Mouse (Mus musculus) intestine, embryonic 14.5 days (tissue): ENCODE data around the gene Gns. TPM values are rescaled to one million over a fixed set of nuclear protein-coding genes. Genes with fewer than 3 reads are reported as not detected.

ENCODE experiments used
- ATAC-seq: fragments of 200-750 bp; cut with Nextera tagmentation; replicated peaks from 2 replicates; pipeline ENCODE4 v1.8.0; 2017; ENCODE audit warnings: low read depth, moderate number of reproducible peaks, moderate TSS enrichment, moderate library complexity; ENCODE audit not compliant: low FRiP score, low TSS enrichment
- DNase-seq: peaks from one replicate; pipeline ENCODE4 v3.0.0-alpha.2; 2018; ENCODE audit warnings: low spot score
- H3K27ac ChIP-seq: fragments of 300-500 bp; sonication (generic); 2 replicates; pipeline ENCODE4 v1.5.1; 2014; ENCODE audit warnings: low read depth, mild to moderate bottlenecking, control low read depth
- H3K27me3 ChIP-seq: fragments of 300-500 bp; sonication (generic); replicated peaks from 2 replicates; pipeline ENCODE4 v1.6.1; 2014; ENCODE audit warnings: low read length, control low read depth; ENCODE audit not compliant: control insufficient read depth, insufficient read depth
- H3K36me3 ChIP-seq: fragments of 300-500 bp; sonication (generic); 2 replicates; pipeline ENCODE4 v1.6.1; 2014; ENCODE audit warnings: low read length, control low read depth; ENCODE audit not compliant: control insufficient read depth, insufficient read depth
- H3K4me1 ChIP-seq: fragments of 300-500 bp; sonication (generic); replicated peaks from 2 replicates; pipeline ENCODE4 v1.6.1; 2014; ENCODE audit warnings: low read length, control low read depth, mixed read lengths; ENCODE audit not compliant: control insufficient read depth, insufficient read depth
- H3K4me2 ChIP-seq: fragments of 300-500 bp; sonication (generic); 2 replicates; pipeline ENCODE4 v1.6.1; 2014; ENCODE audit warnings: low read length
- H3K4me3 ChIP-seq: fragments of 300-500 bp; sonication (generic); 2 replicates; pipeline ENCODE4 v1.5.1; 2014; ENCODE audit warnings: low read depth, low read length, control low read depth, mixed read lengths
- H3K9ac ChIP-seq: fragments of 300-500 bp; sonication (generic); 2 replicates; pipeline ENCODE4 v1.6.1; 2014; ENCODE audit warnings: mild to moderate bottlenecking, low read length
- H3K9me3 ChIP-seq: fragments of 300-500 bp; sonication (generic); 2 replicates; pipeline ENCODE4 v1.6.1; 2016; ENCODE audit warnings: low read length, control low read depth; ENCODE audit not compliant: control insufficient read depth
- WGBS: fragments of 180-500 bp; shearing (Covaris S2); extraction: QIAGEN DNeasy Blood & Tissue Kit; methylation state at CpG from one replicate; pipeline ENCODE4 v1.1.7; 2014; 5-methylcytosine and 5-hydroxymethylcytosine counted together
- polyA plus RNA-seq: library from polyadenylated mRNA; unstranded; fragments of >200 nt; fragmentation: Nextera tagmentation; extraction: Ambion mirVana; gene quantifications from 2 replicates; pipeline ENCODE4 v1.2.1, GENCODE M21; 2014

Gene Gns
- polyA plus RNA-seq, 1 experiment from 2014 or later = 47.8 TPM

DNA sequence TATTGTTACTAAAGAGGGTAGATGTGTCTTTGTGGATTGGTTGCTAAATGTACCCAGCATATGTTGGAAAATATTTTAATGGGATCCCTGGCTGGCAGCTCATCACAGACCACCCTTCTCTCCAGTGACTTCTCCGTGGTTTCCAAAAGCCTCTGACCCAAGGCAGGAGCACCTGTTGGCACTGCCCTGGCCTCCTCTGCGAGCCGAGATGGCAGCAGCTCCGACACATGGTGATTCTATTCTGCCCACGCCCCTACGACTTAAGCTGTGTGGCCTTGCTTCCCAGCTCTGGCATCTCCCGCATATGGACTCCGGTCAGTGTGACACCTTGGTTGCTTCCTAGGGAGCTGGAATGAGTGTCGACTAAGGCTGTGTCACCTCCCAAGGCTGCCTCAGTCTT, 38.2 kb downstream of the Gns start:
- Histone ChIP-seq H3K36me3 (no peaks in the 10 kb centered on the region), H3K27me3 (no peaks in the 10 kb centered on the region), H3K4me2 (no peak overlapping the region), H3K27ac (no peak overlapping the region), H3K9ac (no peak overlapping the region), H3K4me3 (no peak overlapping the region), H3K9me3 (no peaks in the 10 kb centered on the region), H3K4me1 (no peaks in the 10 kb centered on the region)
- no peak for ATAC-seq
- DNase-seq = no peak
- 65% methylated on average over 9 of the region's 9 CpGs for WGBS

DNA sequence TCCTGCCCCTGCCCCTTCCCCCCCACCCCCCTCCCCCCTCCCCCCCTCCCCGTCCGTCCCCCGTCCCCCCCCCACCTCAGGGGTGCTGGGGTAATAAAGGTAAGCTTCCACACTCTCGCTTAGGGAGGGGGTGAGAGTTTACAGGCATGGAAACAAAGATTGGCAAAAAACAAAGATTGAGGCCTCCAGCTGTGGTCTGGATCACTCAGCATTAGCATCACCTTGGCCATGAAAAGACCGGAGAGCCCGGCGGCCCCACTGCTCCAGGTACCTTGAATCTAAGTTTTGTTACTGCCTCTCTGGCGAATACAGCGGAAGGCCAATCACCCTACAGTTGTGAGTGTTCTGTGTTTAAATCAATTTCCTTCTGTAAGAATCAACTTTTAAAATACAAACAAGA, 39.1 kb downstream of the Gns start:
- no peak for ATAC-seq
- Histone ChIP-seq H3K4me3 (no peak overlapping the region), H3K27ac (no peak overlapping the region), H3K36me3 (no peaks in the 10 kb centered on the region), H3K9ac (no peak overlapping the region), H3K9me3 (no peaks in the 10 kb centered on the region), H3K4me1 (no peaks in the 10 kb centered on the region), H3K27me3 (no peaks in the 10 kb centered on the region), H3K4me2 (no peak overlapping the region)
- no peak for DNase-seq
- 60% methylated on average over 7 of the region's 9 CpGs for WGBS

GRCm38 (mm10) chr10:121409717-121410116, 44.8 kb downstream of the Gns start:
- 61% methylated on average over 7 of the region's 7 CpGs for WGBS
- no peak overlapping the region for H3K27ac ChIP-seq
- DNase-seq (peak; percentile 72), ATAC-seq (no peak)
- no peak overlapping the region for H3K9ac ChIP-seq
- no peaks in the 10 kb centered on the region for H3K9me3 ChIP-seq
- H3K36me3 ChIP-seq = peaks cover 28% of the 10 kb centered on the region
- no peak overlapping the region for H3K4me3 ChIP-seq
- no peaks in the 10 kb centered on the region for H3K27me3 ChIP-seq
- H3K4me2 ChIP-seq = no peak overlapping the region
- H3K4me1 ChIP-seq = 0 out of 2 replicates have a peak, but pooled peaks cover 2% of the 10 kb centered on the region

DNA sequence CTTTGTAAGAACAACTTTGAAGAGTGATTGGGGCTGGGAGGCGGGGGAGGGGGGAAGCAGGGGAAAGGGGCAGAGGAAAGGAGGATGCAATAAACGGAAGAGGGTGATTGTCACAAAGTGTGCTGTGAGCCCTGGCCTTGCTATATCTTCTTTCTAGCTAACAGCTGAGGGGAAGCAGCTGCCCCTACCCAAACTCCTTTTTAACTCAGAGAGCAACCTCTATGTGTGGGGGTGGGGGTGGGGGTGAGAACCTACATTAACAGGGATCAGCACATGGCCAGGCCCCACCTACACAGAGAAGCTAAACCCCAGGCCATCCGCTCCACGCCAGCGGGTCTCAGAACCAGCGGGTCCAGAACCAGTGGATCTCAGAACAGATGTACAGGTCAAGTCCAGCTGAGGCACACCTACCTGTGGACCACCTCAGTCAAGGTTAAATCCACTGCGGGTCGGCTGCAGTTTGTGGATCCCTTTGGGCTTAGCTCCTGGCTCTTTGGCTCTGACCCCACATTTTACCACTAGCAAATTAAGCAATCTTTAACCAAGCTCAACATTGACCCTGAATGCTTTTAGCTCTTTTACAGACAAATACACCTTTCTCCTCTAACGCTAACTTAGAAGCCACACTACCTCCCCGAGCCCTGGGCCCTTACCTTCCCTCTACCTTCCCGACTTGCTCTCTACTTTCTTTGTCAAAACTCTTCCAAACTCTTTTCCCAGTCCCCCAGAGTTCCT, 47.0 kb downstream of the Gns start:
- no peak for ATAC-seq
- Histone ChIP-seq H3K27ac (no peak overlapping the region), H3K36me3 (peaks cover 42% of the 10 kb centered on the region)

DNA sequence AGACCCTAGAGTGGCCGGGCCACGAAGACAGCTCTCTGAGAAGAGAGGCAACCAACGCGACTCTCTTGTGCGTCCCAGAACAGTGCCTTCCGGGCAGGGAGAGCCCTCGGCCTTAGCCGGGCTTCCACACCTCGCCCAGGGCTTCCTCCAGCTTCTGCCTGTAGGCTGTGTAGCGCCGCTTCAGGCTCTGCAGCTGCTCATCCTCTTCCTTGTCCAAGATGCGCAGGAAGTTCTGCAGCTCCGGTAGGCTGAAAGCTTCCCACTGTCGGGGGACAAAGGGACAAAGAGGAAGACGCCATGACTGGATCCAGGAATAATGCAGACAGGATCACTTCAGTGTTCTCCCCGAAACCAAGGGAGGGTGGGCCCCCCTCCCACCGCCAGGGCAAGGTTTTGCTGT, 47.9 kb downstream of the Gns start:
- H3K36me3 ChIP-seq = peaks cover 42% of the 10 kb centered on the region
- H3K4me3 ChIP-seq = no peak overlapping the region
- no peaks in the 10 kb centered on the region for H3K27me3 ChIP-seq
- DNase-seq (no peak), ATAC-seq (no peak)
- 83% methylated on average over 17 of the region's 17 CpGs for WGBS
- 0 out of 2 replicates have a peak, but pooled peaks cover 2% of the 10 kb centered on the region for H3K4me1 ChIP-seq
- H3K27ac ChIP-seq = no peak overlapping the region
- no peak overlapping the region for H3K4me2 ChIP-seq
- no peaks in the 10 kb centered on the region for H3K9me3 ChIP-seq
- no peak overlapping the region for H3K9ac ChIP-seq

More for the DNA sequence above, 47.0 kb downstream of the Gns start:
- no peak overlapping the region for H3K4me2 ChIP-seq
- H3K4me1 ChIP-seq = 0 out of 2 replicates have a peak, but pooled peaks cover 2% of the 10 kb centered on the region
- H3K4me3 ChIP-seq = no peak overlapping the region
- WGBS = 77% methylated on average over 11 of the region's 11 CpGs
- H3K9me3 ChIP-seq = no peaks in the 10 kb centered on the region
- H3K9ac ChIP-seq = no peak overlapping the region
- no peaks in the 10 kb centered on the region for H3K27me3 ChIP-seq
- no peak for DNase-seq

DNA sequence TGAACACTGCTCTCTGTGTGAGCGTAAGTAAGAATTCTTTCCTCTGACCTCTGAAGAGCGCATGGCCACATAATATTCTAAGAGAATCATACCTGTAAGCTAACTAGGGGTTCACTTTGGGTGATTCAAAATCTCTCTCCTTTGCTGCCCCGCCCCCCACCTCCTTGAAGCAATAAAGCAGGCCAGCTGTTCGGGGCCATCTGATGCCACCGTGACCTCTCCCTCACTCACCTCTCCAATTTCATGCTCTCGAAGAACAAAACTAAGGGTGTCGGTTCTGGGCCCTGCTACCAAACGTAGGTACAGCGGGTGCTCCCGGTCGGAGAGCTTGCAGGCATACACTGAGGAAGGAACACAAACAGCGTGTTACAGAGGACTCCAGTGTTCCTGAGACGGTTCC, 49.2 kb downstream of the Gns start:
- no peak overlapping the region for H3K4me3 ChIP-seq
- ATAC-seq (no peak), DNase-seq (no peak)
- no peak overlapping the region for H3K9ac ChIP-seq
- H3K36me3 ChIP-seq = peaks cover 42% of the 10 kb centered on the region
- H3K27ac ChIP-seq = no peak overlapping the region
- H3K27me3 ChIP-seq = no peaks in the 10 kb centered on the region
- no peak overlapping the region for H3K4me2 ChIP-seq
- 79% methylated on average over 13 of the region's 13 CpGs for WGBS
- no peaks in the 10 kb centered on the region for H3K9me3 ChIP-seq
- H3K4me1 ChIP-seq = peaks cover 6% of the 10 kb centered on the region; the same call in 1 of the 2 replicates

DNA sequence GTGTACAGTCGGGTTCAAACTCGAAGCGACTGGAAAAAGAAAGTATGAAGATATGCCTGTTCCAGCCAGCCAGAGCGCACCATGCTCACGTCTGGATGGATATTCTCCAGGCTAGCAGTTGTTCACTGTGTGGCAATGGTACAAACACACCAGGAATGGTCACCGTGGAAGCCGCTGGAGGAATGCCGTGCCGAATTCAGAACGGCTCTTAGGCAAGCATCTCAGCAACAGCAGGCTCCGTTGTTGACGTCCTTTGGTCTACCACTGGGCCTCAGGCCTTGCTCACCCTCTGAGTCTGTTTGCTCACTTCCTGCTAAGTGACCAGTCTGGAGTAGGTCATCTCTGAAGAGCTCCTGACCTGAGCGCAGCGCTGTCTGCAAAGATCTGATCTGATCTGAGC, 53.9 kb downstream of the Gns start:
- Histone ChIP-seq H3K4me3 (no peak overlapping the region), H3K9ac (no peak overlapping the region), H3K4me1 (peaks cover 17% of the 10 kb centered on the region), H3K9me3 (no peaks in the 10 kb centered on the region), H3K27me3 (no peaks in the 10 kb centered on the region), H3K27ac (no peak overlapping the region), H3K36me3 (peaks cover 23% of the 10 kb centered on the region), H3K4me2 (no peak overlapping the region)
- 77% methylated on average over 14 of the region's 14 CpGs for WGBS
- no peak for DNase-seq
- no peak for ATAC-seq

GRCm38 (mm10) chr10:121419640-121420470, 55.0 kb downstream of the Gns start:
- H3K9ac ChIP-seq = no peak overlapping the region
- H3K9me3 ChIP-seq = no peaks in the 10 kb centered on the region
- whole genome bisulfite sequencing = 31% methylated on average over 22 of the region's 22 CpGs
- no peak overlapping the region for H3K4me3 ChIP-seq
- H3K36me3 ChIP-seq = peaks cover 12% of the 10 kb centered on the region
- H3K4me2 ChIP-seq = no peak overlapping the region
- peaks cover 17% of the 10 kb centered on the region for H3K4me1 ChIP-seq
- no peaks in the 10 kb centered on the region for H3K27me3 ChIP-seq
- DNase-seq (peak; percentile 67), ATAC-seq (peak; percentile 54; the same call in 1 of the 2 replicates)
- H3K27ac ChIP-seq = no peak overlapping the region
